Mouse (Mus musculus) CH12.LX (cell line): ENCODE data around the gene Sgms1. TPM values are rescaled to one million over a fixed set of nuclear protein-coding genes. Genes with fewer than 3 reads are reported as not detected.

ENCODE experiments used
- DNase-seq: peaks from one replicate; pipeline ENCODE4 v3.0.0-alpha.2; 2013; ENCODE audit errors: extremely low read depth
- H3K27ac ChIP-seq: 2 replicates; pipeline ENCODE4 v1.5.1; 2012; ENCODE audit warnings: low read depth, mild to moderate bottlenecking, control low read depth, moderate library complexity; ENCODE audit not compliant: insufficient read depth
- H3K27me3 ChIP-seq: replicated peaks from 2 replicates; pipeline ENCODE3; 2012; ENCODE audit warnings: inconsistent platforms
- H3K36me3 ChIP-seq, 2 experiments: replicated peaks in 1 of 2; 2 replicates each; pipeline versions ENCODE3 to v1.6.1; 2012; ENCODE audit warnings: inconsistent platforms in 1 of 2, low read length in 1 of 2, mild to moderate bottlenecking in 1 of 2, mixed read lengths in 1 of 2, moderate library complexity in 1 of 2; ENCODE audit not compliant: control insufficient read depth in 1 of 2, insufficient read depth in 1 of 2
- H3K4me1 ChIP-seq, 2 experiments: 2 replicates each; pipeline ENCODE4 v1.6.1; 2012; ENCODE audit warnings: inconsistent platforms in 1 of 2, moderate library complexity in 1 of 2; ENCODE audit not compliant: insufficient read depth in 2 of 2, control insufficient read depth in 1 of 2
- H3K4me2 ChIP-seq: 2 replicates; pipeline ENCODE4 v1.6.1; 2012; ENCODE audit warnings: low read depth, mild to moderate bottlenecking, control low read depth; ENCODE audit not compliant: poor library complexity, insufficient read depth, severe bottlenecking
- H3K4me3 ChIP-seq, 3 experiments: fragments of 150-350 bp in 1 of 3; sonication (generic) in 1 of 3; replicated peaks in 1 of 3; 2 replicates each; pipeline versions ENCODE3 to v1.5.1; 2011 to 2012; ENCODE audit warnings: low read depth in 2 of 3, low read length in 2 of 3, mild to moderate bottlenecking in 2 of 3, moderate library complexity in 2 of 3, control low read depth in 1 of 3, improper control_type of control experiment in 1 of 3, inconsistent platforms in 1 of 3, mixed read lengths in 1 of 3; ENCODE audit not compliant: poor library complexity in 1 of 3
- H3K79me2 ChIP-seq: replicated peaks from 2 replicates; pipeline ENCODE4 v1.6.1; 2012; ENCODE audit warnings: mild to moderate bottlenecking, moderate library complexity; ENCODE audit not compliant: control insufficient read depth, poor library complexity, insufficient read depth, severe bottlenecking; ENCODE audit errors: extremely low read depth
- H3K9ac ChIP-seq: 2 replicates; pipeline ENCODE4 v1.6.1; 2012; ENCODE audit warnings: low read depth, mild to moderate bottlenecking, control low read depth, moderate library complexity; ENCODE audit not compliant: insufficient read depth
- H3K9me3 ChIP-seq: replicated peaks from 2 replicates; pipeline ENCODE3; 2012; ENCODE audit warnings: low read length, inconsistent platforms, mixed read lengths
- BHLHE40 ChIP-seq: IDR thresholded peaks from 2 replicates; pipeline ENCODE4 v1.6.1; 2011; ENCODE audit warnings: mild to moderate bottlenecking, low read depth, low read length, improper control_type of control experiment
- CHD1 ChIP-seq: IDR thresholded peaks from 2 replicates; pipeline ENCODE4 v1.6.1; 2012; ENCODE audit warnings: low read depth, low read length, improper control_type of control experiment, inconsistent platforms
- CHD2 ChIP-seq: IDR thresholded peaks from 2 replicates; pipeline ENCODE4 v1.6.1; 2011; ENCODE audit warnings: low read length, improper control_type of control experiment
- CTCF ChIP-seq, 2 experiments: IDR thresholded peaks in 1 of 2; conservative IDR thresholded peaks in 1 of 2; 2 replicates each; pipeline ENCODE4 v1.5.1; 2011 to 2012; ENCODE audit warnings: low read depth in 2 of 2, low read length in 2 of 2, improper control_type of control experiment in 1 of 2, inconsistent platforms in 1 of 2, mild to moderate bottlenecking in 1 of 2, moderate library complexity in 1 of 2
- E2F4 ChIP-seq: IDR thresholded peaks from 2 replicates; pipeline ENCODE4 v1.6.1; 2011; ENCODE audit warnings: low read depth, low read length, improper control_type of control experiment; ENCODE audit not compliant: insufficient replicate concordance
- EP300 ChIP-seq: IDR thresholded peaks from 2 replicates; pipeline ENCODE4 v1.6.1; 2011; ENCODE audit warnings: low read length, improper control_type of control experiment
- ETS1 ChIP-seq: conservative IDR thresholded peaks from 2 replicates; pipeline ENCODE4 v1.6.1; 2012; ENCODE audit warnings: low read depth, mild to moderate bottlenecking, inconsistent platforms, low read length, improper control_type of control experiment, moderate library complexity
- HCFC1 ChIP-seq: IDR thresholded peaks from 2 replicates; pipeline ENCODE4 v1.6.1; 2012; ENCODE audit warnings: low read depth, mild to moderate bottlenecking, inconsistent platforms, low read length, improper control_type of control experiment
- IRF4 ChIP-seq: IDR thresholded peaks from 2 replicates; pipeline ENCODE4 v1.6.1; 2014; ENCODE audit warnings: low read depth, mild to moderate bottlenecking, inconsistent platforms, low read length, improper control_type of control experiment
- JUN ChIP-seq: IDR thresholded peaks from 2 replicates; pipeline ENCODE4 v1.6.1; 2011; ENCODE audit warnings: low read depth, mild to moderate bottlenecking, low read length, improper control_type of control experiment, moderate library complexity; ENCODE audit not compliant: insufficient read depth
- JUND ChIP-seq: conservative IDR thresholded peaks from 2 replicates; pipeline ENCODE4 v1.6.1; 2011; ENCODE audit warnings: low read depth, low read length, improper control_type of control experiment
- KAT2A ChIP-seq: IDR thresholded peaks from 2 replicates; pipeline ENCODE4 v1.6.1; 2012; ENCODE audit warnings: low read length, improper control_type of control experiment, inconsistent platforms; ENCODE audit not compliant: insufficient replicate concordance
- MAX ChIP-seq: IDR thresholded peaks from 2 replicates; pipeline ENCODE4 v1.6.1; 2011; ENCODE audit warnings: low read length, improper control_type of control experiment
- MAZ ChIP-seq: IDR thresholded peaks from 2 replicates; pipeline ENCODE4 v1.6.1; 2012; ENCODE audit warnings: low read depth, mild to moderate bottlenecking, inconsistent platforms, low read length, improper control_type of control experiment, moderate library complexity
- MEF2A ChIP-seq: IDR thresholded peaks from 2 replicates; pipeline ENCODE4 v1.6.1; 2014; ENCODE audit warnings: low read depth, mild to moderate bottlenecking, inconsistent platforms, low read length, improper control_type of control experiment, borderline replicate concordance
- MXI1 ChIP-seq: IDR thresholded peaks from 2 replicates; pipeline ENCODE4 v1.6.1; 2011; ENCODE audit warnings: mild to moderate bottlenecking, low read depth, low read length, improper control_type of control experiment
- MYC ChIP-seq: IDR thresholded peaks from 2 replicates; pipeline ENCODE4 v1.6.1; 2011; ENCODE audit warnings: low read depth, mild to moderate bottlenecking, improper control_type of control experiment, low read length
- NELFE ChIP-seq: IDR thresholded peaks from 2 replicates; pipeline ENCODE4 v1.6.1; 2011; ENCODE audit warnings: low read depth, low read length, improper control_type of control experiment
- NRF1 ChIP-seq: IDR thresholded peaks from 2 replicates; pipeline ENCODE4 v1.6.1; 2014; ENCODE audit warnings: low read depth, mild to moderate bottlenecking, inconsistent platforms, low read length, improper control_type of control experiment, moderate library complexity
- PAX5 ChIP-seq: IDR thresholded peaks from 2 replicates; pipeline ENCODE4 v1.6.1; 2012; ENCODE audit warnings: low read length, inconsistent platforms, mixed read lengths
- POLR2A ChIP-seq: IDR thresholded peaks from 2 replicates; pipeline ENCODE4 v1.6.1; 2011; ENCODE audit warnings: low read depth, mild to moderate bottlenecking, improper control_type of control experiment, low read length
- POLR2AphosphoS2 ChIP-seq: IDR thresholded peaks from 2 replicates; pipeline ENCODE4 v1.6.1; 2011; ENCODE audit warnings: low read depth, low read length, improper control_type of control experiment
- RAD21 ChIP-seq: IDR thresholded peaks from 2 replicates; pipeline ENCODE4 v1.6.1; 2011; ENCODE audit warnings: low read depth, mild to moderate bottlenecking, low read length, improper control_type of control experiment, moderate library complexity
- SMC3 ChIP-seq: IDR thresholded peaks from 2 replicates; pipeline ENCODE4 v1.6.1; 2011; ENCODE audit warnings: low read depth, low read length, improper control_type of control experiment
- TBP ChIP-seq: conservative IDR thresholded peaks from 2 replicates; pipeline ENCODE4 v1.6.1; 2011; ENCODE audit warnings: low read depth, low read length, improper control_type of control experiment
- TCF12 ChIP-seq: IDR thresholded peaks from 2 replicates; pipeline ENCODE4 v1.6.1; 2014; ENCODE audit warnings: low read depth, mild to moderate bottlenecking, inconsistent platforms, low read length, improper control_type of control experiment
- UBTF ChIP-seq: IDR thresholded peaks from 2 replicates; pipeline ENCODE4 v1.6.1; 2012; ENCODE audit warnings: low read depth, mild to moderate bottlenecking, inconsistent platforms, low read length, improper control_type of control experiment, moderate library complexity
- USF1 ChIP-seq: IDR thresholded peaks from 2 replicates; pipeline ENCODE4 v1.6.1; 2014; ENCODE audit warnings: low read depth, mild to moderate bottlenecking, inconsistent platforms, low read length, improper control_type of control experiment
- ZC3H11A ChIP-seq: IDR thresholded peaks from 2 replicates; pipeline ENCODE4 v1.6.1; 2012; ENCODE audit warnings: low read depth, mild to moderate bottlenecking, inconsistent platforms, low read length, improper control_type of control experiment
- ZKSCAN1 ChIP-seq: IDR thresholded peaks from 2 replicates; pipeline ENCODE4 v1.6.1; 2012; ENCODE audit warnings: low read depth, inconsistent platforms, low read length, improper control_type of control experiment, borderline replicate concordance
- ZMIZ1 ChIP-seq: IDR thresholded peaks from 2 replicates; pipeline ENCODE4 v1.6.1; 2012; ENCODE audit warnings: low read depth, mild to moderate bottlenecking, inconsistent platforms, low read length, improper control_type of control experiment
- ZNF384 ChIP-seq: IDR thresholded peaks from 2 replicates; pipeline ENCODE4 v1.6.1; 2012; ENCODE audit warnings: low read depth, low read length, improper control_type of control experiment, inconsistent platforms
- dilution Hi-C: fragments of 300-500 bp; cut with MboI; formaldehyde crosslinking; loops from 2 replicates; pipeline ENCODE4 v1.14.3; 2020; ENCODE audit warnings: low sequenced_read_pairs; ENCODE audit not compliant: extremely low pct_unique_long_range_greater_than_20kb, extremely low pct_ligation_motif_present
- in situ Hi-C: fragments of 300-500 bp; cut with MboI; formaldehyde crosslinking; loops from 3 replicates; pipeline ENCODE4 v1.14.3; 2019; ENCODE audit warnings: low sequenced_read_pairs, low pct_ligation_motif_present, low pct_unique_long_range_greater_than_20kb, mixed read lengths
- polyA plus RNA-seq: library from polyadenylated mRNA; unstranded; fragments of >175 nt; gene quantifications from 2 replicates; pipeline ENCODE4 v1.2.1, GENCODE M21; 2012; ENCODE audit warnings: low read depth; ENCODE audit not compliant: insufficient read length
- total RNA-seq, 2 experiments: library from RNA; depleted of rRNA; stranded (reverse); fragments of 300-350 nt in 1 of 2; fragments of >200 nt in 1 of 2; gene quantifications; 2 replicates each; pipeline ENCODE4 v1.2.3; 2012 to 2014

Gene Sgms1
- total and polyA plus RNA-seq, 3 experiments: 1.4 to 1.8 (median 1.8) TPM

GRCm38 (mm10) chr19:32268562-32268961 lies 121.0 kb downstream of the Sgms1 start:
- H3K36me3 ChIP-seq: no peaks in the 10 kb centered on the region
- no peaks in the 10 kb centered on the region for H3K27me3 ChIP-seq
- H3K9me3 ChIP-seq: no peaks in the 10 kb centered on the region
- no peak overlapping the region for H3K4me2 ChIP-seq
- H3K9ac ChIP-seq: no peak overlapping the region
- dilution Hi-C loops (no loop called here), in situ Hi-C loops (no loop called here)
- H3K79me2 ChIP-seq: no peaks in the 10 kb centered on the region
- peaks cover 27 to 47% of the 10 kb centered on the region in 2 experiments for H3K4me1 ChIP-seq
- no peak overlapping the region for H3K27ac ChIP-seq
- no peak overlapping the region for H3K4me3 ChIP-seq
- DNase-seq: no peak
- TF ChIP-seq IRF4: no peak
- no peak for TF ChIP-seq POLR2AphosphoS2

- in situ Hi-C loops (no loop called here), dilution Hi-C loops (no loop called here)
- no peaks in the 10 kb centered on the region for H3K36me3 ChIP-seq
- no peaks in the 10 kb centered on the region for H3K9me3 ChIP-seq
- no peaks in the 10 kb centered on the region for H3K27me3 ChIP-seq
- H3K4me1 ChIP-seq: peaks cover 14 to 45% of the 10 kb centered on the region in 2 experiments
- H3K27ac ChIP-seq: no peak overlapping the region
- no peak overlapping the region for H3K4me3 ChIP-seq
- no peak overlapping the region for H3K4me2 ChIP-seq
- H3K9ac ChIP-seq: no peak overlapping the region
- no peaks in the 10 kb centered on the region for H3K79me2 ChIP-seq
- DNase-seq: no peak
- no peak for TF ChIP-seq PAX5
- TF ChIP-seq MXI1: peak; percentile 40; the same call in 1 of the 2 replicates
- no peak for TF ChIP-seq NELFE
- TF ChIP-seq NRF1: no peak
- TF ChIP-seq CHD1: no peak
- 0 out of 2 replicates have a peak, but pooled peaks have one; percentile 33 for TF ChIP-seq MYC
- TF ChIP-seq ZC3H11A: no peak
- TF ChIP-seq HCFC1: no peak
- TF ChIP-seq MEF2A: no peak
- TF ChIP-seq UBTF: no peak
- no peak for TF ChIP-seq SMC3
- TF ChIP-seq POLR2A: no peak
- TF ChIP-seq CTCF (conservative IDR thresholded peaks at IDR 0.05 in 1 of 2, IDR thresholded peaks at IDR 0.05 in 1 of 2; ENCODE audit: low read depth in 2 of 2, low read length in 2 of 2): no peak
- TF ChIP-seq ZNF384: no peak; the same call in 1 of the 2 replicates
- TF ChIP-seq KAT2A: no peak
- peak; percentile 78 for TF ChIP-seq BHLHE40
- TF ChIP-seq JUN: no peak
- peak; percentile 61; the same call in 1 of the 2 replicates for TF ChIP-seq MAX
- no peak for TF ChIP-seq TCF12
- peak; percentile 53 for TF ChIP-seq USF1
- no peak for TF ChIP-seq TBP
- no peak for TF ChIP-seq E2F4
- TF ChIP-seq ZMIZ1: no peak
- no peak for TF ChIP-seq JUND
- TF ChIP-seq RAD21: no peak
- no peak for TF ChIP-seq MAZ
- no peak; the same call in 1 of the 2 replicates for TF ChIP-seq ETS1
- no peak for TF ChIP-seq CHD2
- TF ChIP-seq IRF4: peak; percentile 60
- peak; percentile 43; the same call in 1 of the 2 replicates for TF ChIP-seq EP300
- TF ChIP-seq ZKSCAN1: no peak
Measured at GRCm38 (mm10) chr19:32266385-32267252, 122.9 kb downstream of the Sgms1 start.
